Mouse (Mus musculus): ENCODE measurements around the gene 4833439L19Rik. TPM values are rescaled to one million over a fixed set of nuclear protein-coding genes. Genes with fewer than 3 reads are reported as not detected.
A peak's percentile ranks its signal among the peaks of the same experiment; 100 is the strongest.

The 4833439L19Rik gene
- polyA plus RNA-seq, 1 experiment from 2014 or later: 142 TPM

DNA sequence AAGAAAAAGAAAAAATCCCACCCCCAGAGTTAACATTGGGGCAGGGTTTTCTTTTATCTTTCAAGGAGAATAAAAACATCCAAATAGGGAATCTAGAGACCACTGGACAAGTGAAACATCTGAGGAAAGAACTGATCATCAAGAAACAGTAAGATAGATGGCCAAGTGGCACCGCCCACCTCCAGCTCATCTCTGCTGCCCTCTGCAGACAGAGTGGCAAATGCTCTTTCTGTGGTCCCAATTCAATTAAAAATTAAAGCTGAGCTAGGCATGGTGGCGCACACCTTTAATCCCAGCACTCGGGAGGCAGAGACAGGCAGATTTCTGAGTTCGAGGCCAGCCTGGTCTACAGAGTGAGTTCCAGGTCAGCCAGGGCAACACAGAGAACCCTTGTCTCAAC lies 45.0 kb downstream of the 4833439L19Rik start:
- 94% methylated on average over 4 of the region's 4 CpGs for WGBS
- no peak overlapping the region for H3K9ac ChIP-seq
- no peak overlapping the region for H3K27ac ChIP-seq (replicated peaks)
- ATAC-seq (ENCODE audit: insufficient number of reproducible peaks, low FRiP score, low TSS enrichment, low read depth): no peak
- 0 out of 2 replicates have a peak, but pooled peaks cover 3% of the 10 kb centered on the region for H3K9me3 ChIP-seq (replicated peaks)
- no peak overlapping the region for H3K4me3 ChIP-seq (replicated peaks)
- H3K4me2 ChIP-seq (replicated peaks): no peak overlapping the region
- H3K4me1 ChIP-seq: no peaks in the 10 kb centered on the region
- H3K27me3 ChIP-seq: no peaks in the 10 kb centered on the region
- H3K36me3 ChIP-seq: peaks cover 21% of the 10 kb centered on the region

- WGBS: 97% methylated on average over 1 of the region's 1 CpGs
These were observed 59.3 kb downstream of the 4833439L19Rik start for GRCm38 (mm10) chr13:54505920-54506319.

GRCm38 (mm10) chr13:54504611-54505260 lies 60.5 kb downstream of the 4833439L19Rik start:
- Histone ChIP-seq H3K4me3 (replicated peaks) (peak overlapping the region; percentile 79), H3K4me2 (replicated peaks) (peak overlapping the region; percentile 91), H3K4me1 (peaks cover 13% of the 10 kb centered on the region), H3K9ac (peak overlapping the region; percentile 71), H3K9me3 (replicated peaks) (no peaks in the 10 kb centered on the region), H3K27ac (replicated peaks) (peak overlapping the region; percentile 80; the same call in 1 of the 2 replicates), H3K27me3 (no peaks in the 10 kb centered on the region), H3K36me3 (no peaks in the 10 kb centered on the region)
- ATAC-seq (ENCODE audit: insufficient number of reproducible peaks, low FRiP score, low TSS enrichment, low read depth): no peak
- 15% methylated on average over 7 of the region's 7 CpGs for WGBS

More at GRCm38 (mm10) chr13:54505920-54506319, 59.3 kb downstream of the 4833439L19Rik start:
- Histone ChIP-seq H3K9ac (no peak overlapping the region), H3K4me2 (replicated peaks) (no peak overlapping the region), H3K27me3 (no peaks in the 10 kb centered on the region), H3K36me3 (no peaks in the 10 kb centered on the region), H3K27ac (replicated peaks) (no peak overlapping the region), H3K9me3 (replicated peaks) (no peaks in the 10 kb centered on the region), H3K4me1 (peaks cover 13% of the 10 kb centered on the region), H3K4me3 (replicated peaks) (no peak overlapping the region)
- no peak for ATAC-seq (ENCODE audit: insufficient number of reproducible peaks, low FRiP score, low TSS enrichment, low read depth)

- peak within 1 kb of the TSS; percentile 79 for H3K4me3 ChIP-seq (replicated peaks)
- no peaks in the 10 kb centered on the region for H3K9me3 ChIP-seq (replicated peaks)
- H3K36me3 ChIP-seq: no peaks in the 10 kb centered on the region
- WGBS: under 1% methylated on average over 103 of the region's 105 CpGs
- H3K4me2 ChIP-seq (replicated peaks): peak within 1 kb of the TSS; percentile 91
- peaks cover 13% of the 10 kb centered on the region for H3K4me1 ChIP-seq
- H3K27ac ChIP-seq (replicated peaks): peak within 1 kb of the TSS; percentile 80
- peak; percentile 86 for ATAC-seq (ENCODE audit: insufficient number of reproducible peaks, low FRiP score, low TSS enrichment, low read depth)
- H3K9ac ChIP-seq: peak within 1 kb of the TSS; percentile 71
- H3K27me3 ChIP-seq: no peaks in the 10 kb centered on the region
These were observed 61.4 kb downstream of the 4833439L19Rik start, which contains the start of gene Simc1 for GRCm38 (mm10) chr13:54503604-54504521. Gene Simc1 (plus strand): TSS chr13:54503779.

DNA sequence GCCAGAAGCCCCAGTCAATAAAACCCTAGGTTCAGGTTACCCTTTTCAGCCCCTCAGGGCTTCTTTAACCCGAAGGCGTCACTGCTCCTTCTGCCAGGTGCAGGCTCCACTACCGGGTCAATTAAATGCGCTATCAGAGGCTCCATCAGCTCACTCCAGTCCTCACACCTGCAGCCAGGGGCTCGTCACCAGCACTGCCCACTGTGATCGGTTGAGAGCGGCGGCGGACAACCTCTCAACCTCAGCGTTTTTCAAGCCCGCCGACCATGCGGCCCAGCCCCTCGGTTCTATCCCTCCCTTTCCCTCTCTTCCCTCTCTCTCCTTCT lies 62.0 kb downstream of the 4833439L19Rik start:
- no peaks in the 10 kb centered on the region for H3K9me3 ChIP-seq (replicated peaks)
- H3K9ac ChIP-seq: peak overlapping the region; percentile 31; the same call in 1 of the 2 replicates
- H3K27me3 ChIP-seq: no peaks in the 10 kb centered on the region
- peak overlapping the region; percentile 79 for H3K4me3 ChIP-seq (replicated peaks)
- no peak overlapping the region for H3K27ac ChIP-seq (replicated peaks)
- ATAC-seq (ENCODE audit: insufficient number of reproducible peaks, low FRiP score, low TSS enrichment, low read depth): peak; percentile 56
- peak overlapping the region; percentile 91 for H3K4me2 ChIP-seq (replicated peaks)
- H3K36me3 ChIP-seq: no peaks in the 10 kb centered on the region
- H3K4me1 ChIP-seq: peaks cover 13% of the 10 kb centered on the region
- WGBS: 1% methylated on average over 14 of the region's 14 CpGs

DNA sequence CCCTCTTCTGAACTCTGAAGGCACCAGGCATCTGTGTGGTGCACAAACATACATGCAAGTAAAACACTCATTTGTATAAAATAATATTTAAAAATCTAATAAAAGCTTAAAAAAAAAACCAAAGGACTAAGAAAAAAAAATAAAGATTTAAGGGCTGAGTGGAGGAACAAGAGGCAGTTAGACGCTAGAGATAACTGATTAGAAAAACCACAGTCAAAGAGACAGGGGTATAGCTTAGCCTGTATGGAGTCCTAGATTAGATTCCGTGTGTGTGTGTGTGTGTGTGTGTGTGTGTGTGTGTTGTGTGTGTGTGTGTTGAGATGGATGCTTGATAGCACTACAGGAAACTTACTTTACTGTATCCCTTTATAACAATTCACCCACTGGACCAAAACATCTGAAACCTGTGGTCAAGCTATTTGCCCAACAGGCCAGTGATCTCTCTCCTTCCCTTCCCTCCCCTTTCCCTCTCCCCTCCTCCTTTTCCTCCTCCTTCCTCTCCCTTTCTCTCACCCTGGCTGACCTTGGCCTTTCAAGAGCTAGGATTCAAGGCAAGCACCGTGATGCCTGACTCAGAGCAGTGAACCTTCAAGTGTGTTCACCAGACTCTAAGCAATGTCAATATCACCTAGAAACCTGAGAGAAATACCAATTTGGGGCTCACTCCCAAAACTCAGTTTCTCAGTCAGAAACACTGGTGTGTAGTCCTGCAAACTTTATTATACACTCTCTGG lies 63.1 kb downstream of the 4833439L19Rik start:
- WGBS: 51% methylated on average over 3 of the region's 3 CpGs
- H3K27ac ChIP-seq (replicated peaks): no peak overlapping the region
- H3K4me3 ChIP-seq (replicated peaks): no peak overlapping the region
- no peaks in the 10 kb centered on the region for H3K36me3 ChIP-seq
- H3K4me2 ChIP-seq (replicated peaks): no peak overlapping the region
- no peaks in the 10 kb centered on the region for H3K27me3 ChIP-seq
- no peaks in the 10 kb centered on the region for H3K9me3 ChIP-seq (replicated peaks)
- no peak for ATAC-seq (ENCODE audit: insufficient number of reproducible peaks, low FRiP score, low TSS enrichment, low read depth)
- no peak overlapping the region for H3K9ac ChIP-seq
- H3K4me1 ChIP-seq: peaks cover 13% of the 10 kb centered on the region

GRCm38 (mm10) chr13:54501352-54501751 lies 63.9 kb downstream of the 4833439L19Rik start:
- Histone ChIP-seq H3K4me2 (replicated peaks) (no peak overlapping the region), H3K36me3 (no peaks in the 10 kb centered on the region), H3K27ac (replicated peaks) (no peak overlapping the region), H3K9me3 (replicated peaks) (no peaks in the 10 kb centered on the region), H3K9ac (no peak overlapping the region), H3K27me3 (no peaks in the 10 kb centered on the region), H3K4me1 (peaks cover 13% of the 10 kb centered on the region), H3K4me3 (replicated peaks) (no peak overlapping the region)
- ATAC-seq (ENCODE audit: insufficient number of reproducible peaks, low FRiP score, low TSS enrichment, low read depth): no peak
- 67% methylated on average over 2 of the region's 2 CpGs for WGBS

Small RNA genes within 50 kb of the gene (microRNA-seq; reads per million reads assigned to microRNA genes)
- not detected for gene Gm24195 (ENCODE audit: borderline number of aligned reads)

Other genes with a start within 250 kb of the 4833439L19Rik start
- 7.7 and 8.2 TPM in 2 replicates for gene Cplx2, start 194.1 kb downstream of the 4833439L19Rik start, polyA plus RNA-seq (2015; fragmentation: Nextera tagmentation; extraction: Ambion mirVana)
- 99.8 and 112 TPM in 2 replicates for gene Thoc3, start 96.6 kb downstream of the 4833439L19Rik start, polyA plus RNA-seq (2015; fragmentation: Nextera tagmentation; extraction: Ambion mirVana)
- gene Simc1, start 61.7 kb downstream of the 4833439L19Rik start, polyA plus RNA-seq (2015; fragmentation: Nextera tagmentation; extraction: Ambion mirVana): 13.7 and 14.1 TPM in 2 replicates
- 29.1 and 29.2 TPM in 2 replicates for gene Arl10, start 9.6 kb upstream of the 4833439L19Rik start, polyA plus RNA-seq (2015; fragmentation: Nextera tagmentation; extraction: Ambion mirVana)
- 88.1 and 90.6 TPM in 2 replicates for gene Nop16, start 24.7 kb upstream of the 4833439L19Rik start, polyA plus RNA-seq (2015; fragmentation: Nextera tagmentation; extraction: Ambion mirVana)
- 179 and 183 TPM in 2 replicates for gene Higd2a, start 24.8 kb upstream of the 4833439L19Rik start, polyA plus RNA-seq (2015; fragmentation: Nextera tagmentation; extraction: Ambion mirVana)
- gene Cltb, start 45.9 kb upstream of the 4833439L19Rik start, polyA plus RNA-seq (2015; fragmentation: Nextera tagmentation; extraction: Ambion mirVana): 79.3 and 82.1 TPM in 2 replicates
- 77.6 and 78.9 TPM in 2 replicates for gene Faf2, start 56.3 kb upstream of the 4833439L19Rik start, polyA plus RNA-seq (2015; fragmentation: Nextera tagmentation; extraction: Ambion mirVana)
- gene Rnf44, start 128.5 kb upstream of the 4833439L19Rik start, polyA plus RNA-seq (2015; fragmentation: Nextera tagmentation; extraction: Ambion mirVana): 60.3 and 68.9 TPM in 2 replicates
- 0.05 TPM in 1 of 2 replicates, not detected in the other for gene Cdhr2, start 136.0 kb upstream of the 4833439L19Rik start, polyA plus RNA-seq (2015; fragmentation: Nextera tagmentation; extraction: Ambion mirVana)
- 0.65 and 0.75 TPM in 2 replicates for gene Gprin1, start 184.4 kb upstream of the 4833439L19Rik start, polyA plus RNA-seq (2015; fragmentation: Nextera tagmentation; extraction: Ambion mirVana)
- gene Sncb, start 201.2 kb upstream of the 4833439L19Rik start, polyA plus RNA-seq (2015; fragmentation: Nextera tagmentation; extraction: Ambion mirVana): 0.28 TPM in 1 of 2 replicates, not detected in the other
- not detected in 2 replicates for gene Eif4e1b, start 218.6 kb upstream of the 4833439L19Rik start, polyA plus RNA-seq (2015; fragmentation: Nextera tagmentation; extraction: Ambion mirVana)
- gene Tspan17, start 223.9 kb upstream of the 4833439L19Rik start, polyA plus RNA-seq (2015; fragmentation: Nextera tagmentation; extraction: Ambion mirVana): 9.2 and 11.3 TPM in 2 replicates